Mouse (Mus musculus) common myeloid progenitor, adult 5-6 weeks (primary cell): ENCODE measurements around the gene Gm37240. TPM values are rescaled to one million over a fixed set of nuclear protein-coding genes. Genes with fewer than 3 reads are reported as not detected.

Experiments
- ATAC-seq: replicated peaks from 2 replicates; pipeline ENCODE4 v1.8.0; 2016; ENCODE audit warnings: low read depth, mild to moderate bottlenecking, moderate TSS enrichment, inconsistent platforms; ENCODE audit not compliant: poor library complexity, severe bottlenecking
- total RNA-seq: library from RNA; stranded (forward); fragments of 200-1000, 187-1606 nt; gene quantifications from 2 replicates; pipeline ENCODE4 v1.2.3, GENCODE M21; 2017

The Gm37240 gene
- total RNA-seq, 1 experiment from 2014 or later = not detected

DNA sequence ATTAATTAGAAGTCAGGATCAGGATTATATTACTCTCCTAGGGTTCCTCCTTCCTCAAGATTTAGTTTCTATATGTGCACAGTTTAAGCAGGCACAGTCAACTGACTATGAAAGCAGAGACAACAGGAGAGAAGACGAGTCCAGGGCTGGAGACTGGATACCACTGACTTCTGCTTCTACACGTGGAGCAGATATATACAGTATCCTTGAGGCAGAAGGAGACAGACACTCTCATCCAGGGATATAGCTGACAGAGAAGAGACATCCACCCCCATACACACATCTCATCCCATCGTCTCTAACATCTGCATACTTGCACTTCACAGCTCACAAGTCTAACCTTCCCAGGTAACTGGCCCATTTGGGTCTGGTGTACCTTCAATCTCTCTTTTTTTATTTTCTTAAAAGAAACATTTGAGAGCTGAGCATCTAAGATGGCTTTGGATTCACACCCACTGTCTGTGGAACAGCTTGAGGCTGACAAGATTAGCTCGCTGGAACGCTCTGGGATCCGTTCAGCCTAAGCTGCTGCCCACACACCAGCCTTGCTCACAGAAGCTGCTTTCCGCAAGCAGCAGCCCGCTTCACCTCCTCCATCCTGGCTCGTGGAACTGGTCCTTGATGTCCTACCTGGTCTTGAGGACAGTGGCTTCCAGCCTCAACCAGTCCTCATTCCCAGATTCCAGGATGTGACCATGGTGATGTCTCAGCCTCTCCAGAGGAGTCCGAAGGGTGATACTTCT is 421.9 kb downstream of the Gm37240 start:
- ATAC-seq = no peak

DNA sequence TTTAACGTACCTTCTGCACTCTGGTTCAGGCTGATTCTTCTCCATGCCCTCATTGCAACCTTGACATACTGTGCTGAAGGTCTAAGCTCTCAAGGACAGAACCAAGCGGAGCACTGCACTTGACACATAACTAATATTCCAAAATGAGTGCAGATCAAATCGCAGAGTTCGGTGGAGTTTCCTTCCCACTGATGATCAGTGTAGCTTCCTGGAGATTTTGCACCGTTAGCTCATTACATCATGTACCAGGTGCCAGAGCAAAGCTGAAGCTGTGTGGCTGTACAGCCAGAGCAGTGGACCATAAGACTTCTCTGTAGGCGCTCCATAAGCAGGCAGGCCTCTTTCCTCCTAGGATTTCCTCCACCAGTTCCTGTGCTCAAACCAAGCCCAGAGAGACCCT is 427.3 kb downstream of the Gm37240 start:
- no peak for ATAC-seq

DNA sequence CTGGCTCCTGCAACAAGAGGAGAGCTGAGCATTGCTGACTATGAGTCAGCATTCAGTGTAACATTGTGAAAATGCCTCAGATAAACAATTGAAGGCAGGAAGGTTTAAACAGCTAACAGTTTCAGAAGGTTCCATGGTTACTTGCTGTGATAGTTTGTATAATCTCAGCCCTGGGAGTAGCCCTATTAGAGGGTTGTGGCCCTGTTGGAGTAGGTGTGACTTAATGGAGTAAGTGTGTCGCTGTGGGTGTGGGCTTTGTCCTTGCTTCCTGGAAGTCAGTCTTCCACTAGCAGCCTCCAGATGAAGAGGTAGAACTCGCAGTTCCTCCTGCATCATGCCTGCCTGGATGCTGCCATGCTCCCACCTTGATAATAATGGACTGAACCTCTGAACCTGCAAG is 430.3 kb downstream of the Gm37240 start:
- no peak for ATAC-seq

DNA sequence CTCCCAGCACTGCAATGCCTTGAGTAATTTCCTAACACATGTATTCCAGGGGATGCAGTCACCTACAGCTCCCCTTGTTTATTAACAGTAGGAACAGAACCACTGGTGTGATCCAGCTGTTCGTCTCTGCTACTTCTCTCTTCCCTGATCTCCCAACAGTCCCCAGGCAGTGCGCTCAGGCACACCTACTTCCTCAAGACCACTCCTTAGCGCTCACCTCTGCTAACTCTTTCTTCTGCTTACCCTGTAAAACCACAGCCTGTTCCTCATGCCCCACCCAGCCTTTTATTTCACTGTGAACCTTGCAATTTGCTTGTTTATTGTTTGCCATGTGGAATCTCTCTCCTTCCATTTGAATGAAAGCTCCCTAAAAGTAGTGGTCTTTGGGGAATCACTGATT is 431.9 kb downstream of the Gm37240 start:
- ATAC-seq = no peak

DNA sequence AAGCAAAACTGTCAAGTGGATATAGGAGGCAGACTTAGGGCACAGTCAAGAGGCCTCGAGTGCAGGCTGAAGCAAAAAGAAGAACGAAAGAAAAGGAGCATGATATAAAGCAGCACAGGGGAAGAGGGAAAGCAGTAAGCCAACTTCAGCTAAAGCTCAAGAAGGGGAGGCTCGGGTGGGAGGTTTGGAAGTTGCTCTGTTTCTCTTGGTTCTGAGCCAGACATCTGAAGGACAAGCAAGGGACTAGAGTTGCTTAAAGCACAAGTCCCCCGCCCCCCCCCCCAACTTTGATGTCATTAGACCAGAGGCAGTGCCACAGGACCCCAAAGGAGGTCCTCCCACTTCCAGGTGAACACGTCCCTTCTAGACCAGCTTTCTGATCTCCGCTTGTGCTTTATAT is 433.3 kb downstream of the Gm37240 start:
- no peak for ATAC-seq

DNA sequence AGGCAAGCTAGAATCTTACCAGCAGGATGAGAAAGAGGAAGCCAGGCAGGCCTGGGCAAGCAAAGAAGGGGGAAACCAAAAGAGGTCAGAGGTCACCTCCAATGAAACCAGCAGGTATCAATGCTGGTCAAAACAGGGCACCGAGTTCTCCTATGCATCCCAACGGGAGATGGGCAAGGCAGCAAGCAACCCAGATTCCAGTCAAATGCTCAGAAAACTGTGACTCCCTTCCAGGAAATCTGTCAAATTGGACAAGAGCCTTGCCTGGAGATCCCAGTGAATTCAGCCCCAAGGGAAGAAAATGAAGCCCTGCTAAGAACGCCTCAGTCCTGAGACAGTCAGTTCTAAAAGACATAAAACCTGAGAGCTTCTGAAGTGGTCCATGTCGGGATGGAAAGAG is 437.9 kb downstream of the Gm37240 start:
- ATAC-seq = no peak

DNA sequence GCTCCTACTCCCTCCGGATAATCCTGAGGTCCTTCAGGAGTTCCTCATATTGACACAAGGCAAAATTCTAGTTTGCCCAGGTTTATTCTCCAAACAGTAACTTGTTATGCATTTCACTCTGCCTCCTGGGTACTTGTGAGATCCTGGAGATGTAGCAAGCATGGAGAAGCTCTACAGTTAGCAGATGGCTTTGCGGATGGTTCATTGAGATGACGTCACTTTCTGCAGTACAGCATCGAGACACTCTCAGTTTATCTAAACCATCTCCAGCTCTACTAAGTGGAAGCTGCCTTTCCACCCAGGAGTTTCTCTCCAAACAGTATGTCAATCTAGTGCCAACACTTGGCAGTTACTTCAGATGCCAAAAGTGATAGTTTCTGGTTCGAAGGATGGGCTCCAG is 444.5 kb downstream of the Gm37240 start:
- ATAC-seq = no peak

DNA sequence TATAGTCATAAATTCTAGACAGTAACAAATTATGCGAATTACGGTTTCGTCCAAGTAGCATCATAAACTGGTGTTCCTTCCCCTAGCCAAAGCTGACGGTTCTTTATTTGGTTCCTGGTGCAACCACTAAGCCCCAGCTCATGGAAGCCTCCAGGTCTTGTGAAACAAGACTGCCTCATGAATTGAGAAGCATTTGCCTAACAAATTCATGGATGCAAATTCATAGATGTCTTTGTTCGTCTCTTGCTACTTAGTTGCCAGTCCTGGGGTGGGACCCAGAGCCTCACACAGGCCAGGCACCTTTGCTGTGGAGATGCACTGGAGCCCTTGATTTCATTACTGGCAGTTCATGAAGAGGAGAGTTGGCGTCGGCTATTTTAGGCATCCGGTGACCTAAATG is 445.1 kb downstream of the Gm37240 start:
- no peak for ATAC-seq

DNA sequence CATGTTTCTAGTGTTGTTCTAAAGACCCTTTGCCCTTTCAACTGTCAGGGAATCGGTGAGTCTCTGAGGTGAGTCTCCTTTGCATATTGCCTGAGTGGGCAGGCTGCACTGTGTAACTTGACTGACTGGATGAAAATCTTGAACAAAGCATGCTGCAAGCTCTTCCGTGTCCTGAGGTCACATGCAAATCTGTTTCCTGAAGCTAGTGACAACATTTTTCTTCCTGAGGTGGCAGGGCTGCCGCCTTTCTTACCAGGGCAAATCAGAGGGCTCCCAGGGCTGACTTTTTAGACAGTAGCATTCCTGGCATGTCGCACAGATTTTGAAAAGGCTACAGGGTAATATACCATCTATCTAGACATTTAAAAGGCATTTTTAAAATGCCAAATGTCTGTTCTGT is 451.9 kb downstream of the Gm37240 start:
- no peak for ATAC-seq

DNA sequence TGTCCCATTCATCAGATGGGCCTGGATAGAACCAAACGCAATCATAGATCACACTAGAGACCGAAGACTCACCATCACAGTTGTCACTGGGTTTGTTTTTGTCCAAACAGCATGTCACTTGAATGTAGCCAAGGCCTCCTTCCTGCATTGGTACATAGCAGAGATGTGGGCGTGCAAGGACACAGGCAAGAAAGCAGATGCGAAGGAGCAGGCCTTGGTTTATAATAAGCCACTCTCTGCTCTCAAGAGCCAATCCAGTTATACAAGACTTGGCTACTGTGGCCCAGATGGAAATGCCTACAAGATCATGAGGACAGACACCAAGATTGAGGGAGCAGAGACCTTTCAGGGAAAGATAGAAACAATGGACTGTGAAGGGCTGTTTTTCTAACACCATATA is 456.1 kb downstream of the Gm37240 start:
- ATAC-seq = no peak

DNA sequence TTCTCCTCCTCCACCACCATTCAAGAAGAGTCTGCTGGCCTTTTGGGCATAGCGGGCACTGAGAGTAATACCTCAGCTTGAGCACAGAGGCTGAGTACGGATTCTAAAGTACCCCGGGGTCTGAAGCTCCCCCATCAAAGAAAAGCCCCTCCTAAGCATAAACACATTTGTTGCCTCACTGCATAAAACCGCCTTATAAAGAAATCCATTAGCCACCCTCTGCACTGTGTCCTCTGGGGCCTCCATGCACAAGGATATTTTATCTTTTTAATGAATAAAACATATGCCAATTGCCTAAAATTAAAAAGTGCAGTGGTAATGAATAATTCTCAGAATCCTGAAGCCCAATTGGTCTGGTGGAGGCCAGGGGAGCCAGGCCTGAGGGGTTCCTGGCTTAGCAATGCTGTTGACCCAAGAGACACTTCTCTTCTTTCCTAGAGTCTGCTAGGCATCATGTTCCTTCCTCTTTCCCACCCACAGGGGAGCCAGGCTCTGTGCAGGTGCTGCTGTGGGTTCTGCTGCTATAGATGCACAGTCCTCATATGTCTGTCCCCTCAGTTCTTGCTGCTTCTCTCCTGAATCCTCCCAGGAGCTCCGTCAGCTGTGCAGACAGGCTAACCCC is 463.8 kb downstream of the Gm37240 start:
- no peak for ATAC-seq

DNA sequence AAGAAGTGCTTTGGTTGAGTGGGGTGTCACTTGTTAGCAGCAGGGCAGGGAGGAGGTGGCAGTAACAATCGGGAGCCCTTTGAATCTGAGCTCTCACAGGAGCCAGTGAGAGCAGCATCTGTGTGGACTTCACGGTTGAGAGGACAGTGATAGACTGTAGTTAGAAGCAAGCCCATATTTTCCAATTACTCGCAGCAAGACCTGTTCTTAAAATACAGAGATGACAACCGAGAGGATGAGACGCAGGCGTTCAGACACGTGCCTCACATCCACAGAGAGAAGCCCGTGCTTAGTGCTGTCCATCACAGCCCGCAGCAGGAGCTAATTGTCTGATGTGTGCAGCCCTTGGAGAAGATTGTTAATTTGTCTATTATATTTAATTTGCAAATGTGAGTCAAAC is 465.9 kb downstream of the Gm37240 start:
- no peak for ATAC-seq

DNA sequence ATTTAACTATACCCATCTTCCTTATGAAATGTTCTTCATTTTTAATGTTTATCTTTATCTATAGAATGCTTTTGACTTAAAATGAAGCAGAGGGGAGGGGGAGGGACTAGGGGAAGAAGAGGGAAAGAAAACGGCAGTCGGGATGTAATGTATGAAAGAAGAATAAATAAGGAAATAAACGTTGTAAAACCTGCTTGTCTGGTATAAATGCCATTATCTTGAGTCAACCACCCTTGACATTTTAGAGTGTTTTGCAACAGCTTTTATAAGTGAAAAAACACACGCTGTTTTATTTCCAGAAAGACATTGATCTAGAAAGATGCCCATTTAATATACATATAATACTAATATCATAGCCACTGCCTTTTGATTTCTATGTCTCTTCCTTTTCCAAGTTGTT is 469.7 kb downstream of the Gm37240 start:
- no peak for ATAC-seq

DNA sequence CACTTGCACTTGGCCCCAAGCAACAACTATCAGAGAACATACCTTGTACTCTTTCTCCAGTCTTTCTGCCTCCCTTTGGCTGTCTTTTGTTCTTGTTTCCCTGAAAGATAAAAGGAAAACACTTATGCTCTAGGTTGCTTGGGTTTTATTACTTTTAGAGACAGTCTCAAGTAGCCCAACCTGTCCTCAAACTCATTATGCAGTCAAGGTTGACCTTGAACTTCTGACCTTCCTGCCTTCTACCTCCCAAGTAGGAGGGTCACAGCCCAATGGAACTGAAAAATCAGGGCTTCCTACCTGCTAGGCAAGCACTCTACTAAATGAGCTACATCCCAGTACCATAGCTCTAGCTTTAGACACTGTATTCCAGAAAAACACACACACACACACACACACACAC is 488.5 kb downstream of the Gm37240 start:
- ATAC-seq = no peak

DNA sequence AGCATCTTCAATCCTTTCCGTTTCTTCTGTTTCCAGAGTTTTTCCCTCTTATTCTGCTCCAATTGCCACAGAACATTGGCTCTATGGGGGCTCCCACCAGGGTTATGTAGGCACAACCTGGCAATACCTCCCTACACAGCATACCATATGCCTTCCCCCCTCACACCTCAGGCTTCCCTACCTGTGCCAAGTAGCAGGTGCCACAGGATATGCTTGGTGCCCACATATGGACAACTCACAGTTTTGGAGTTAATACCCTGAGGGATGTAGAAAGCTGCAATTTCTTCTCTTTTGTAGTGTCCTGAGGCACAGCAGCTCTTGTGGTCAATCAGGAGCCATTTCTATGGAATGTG is 488.9 kb downstream of the Gm37240 start:
- ATAC-seq = no peak

DNA sequence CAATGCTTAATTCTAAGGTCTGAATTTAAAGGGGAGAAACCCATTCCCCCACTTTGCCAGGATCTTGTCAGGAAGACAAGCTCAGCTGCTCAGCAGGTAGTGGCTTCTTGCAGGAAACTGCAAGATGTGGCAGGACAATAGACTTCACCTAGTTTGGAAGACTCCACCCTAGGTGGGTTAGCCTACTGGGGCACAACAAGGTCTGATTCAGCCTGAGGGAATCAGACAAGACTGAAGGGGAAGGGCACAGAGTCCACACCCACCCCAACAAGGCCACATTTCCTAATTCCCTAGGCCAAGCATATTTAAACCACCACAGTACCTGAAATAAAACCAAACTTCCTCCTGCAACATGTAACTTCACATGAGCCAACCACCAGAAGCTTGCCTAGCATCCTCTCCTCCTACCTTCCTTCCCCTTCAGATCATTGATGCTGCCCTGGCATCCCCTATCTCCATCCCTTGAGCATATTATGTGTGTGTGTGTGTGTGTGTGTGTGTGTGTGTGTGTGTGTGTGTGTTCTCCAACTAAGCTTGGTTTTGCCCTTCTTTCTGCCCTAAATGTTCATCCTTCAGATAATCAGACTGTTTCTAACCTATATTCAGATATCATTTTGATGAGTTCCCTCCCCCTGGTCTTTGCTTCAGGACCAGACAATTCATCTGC is 489.4 kb downstream of the Gm37240 start:
- no peak for ATAC-seq

DNA sequence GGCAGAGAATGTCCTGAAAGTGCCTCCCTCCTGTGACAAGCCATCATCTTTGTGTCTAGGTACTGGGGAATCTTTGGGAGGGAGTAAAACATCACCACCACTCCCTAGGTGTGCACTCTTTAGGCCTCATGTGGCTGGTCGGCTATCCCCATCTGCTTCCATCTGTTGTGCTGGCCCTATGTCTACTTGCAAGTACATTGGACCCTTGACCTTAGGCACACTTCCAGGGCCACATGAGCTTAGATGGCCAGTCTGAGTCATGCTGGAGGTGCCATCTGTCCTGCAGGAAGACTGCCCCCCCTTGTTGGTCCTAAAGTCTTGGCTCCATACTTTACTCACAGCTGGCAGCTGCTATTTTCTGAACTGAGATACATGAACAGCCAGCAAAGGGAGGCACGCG is 493.9 kb downstream of the Gm37240 start:
- ATAC-seq = no peak

DNA sequence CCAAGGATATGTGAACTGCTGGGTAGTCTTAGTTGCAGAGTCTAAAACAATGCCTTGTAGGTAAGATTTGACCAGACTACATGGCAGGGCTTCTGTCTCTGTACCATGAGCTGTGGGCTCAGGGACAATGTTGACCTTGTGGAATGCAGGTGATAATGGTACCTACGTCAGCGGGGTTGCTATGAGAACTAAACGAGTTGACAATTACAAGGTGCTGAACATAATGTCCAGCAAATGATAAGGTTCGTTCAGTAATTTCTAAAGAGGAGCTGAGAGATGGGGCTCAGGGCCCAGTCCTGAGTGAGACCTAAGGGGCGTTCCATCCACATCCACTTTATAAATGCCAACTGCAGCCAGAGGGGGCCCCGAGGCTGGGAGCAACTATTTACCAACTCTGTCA is 495.6 kb downstream of the Gm37240 start:
- ATAC-seq = no peak

DNA sequence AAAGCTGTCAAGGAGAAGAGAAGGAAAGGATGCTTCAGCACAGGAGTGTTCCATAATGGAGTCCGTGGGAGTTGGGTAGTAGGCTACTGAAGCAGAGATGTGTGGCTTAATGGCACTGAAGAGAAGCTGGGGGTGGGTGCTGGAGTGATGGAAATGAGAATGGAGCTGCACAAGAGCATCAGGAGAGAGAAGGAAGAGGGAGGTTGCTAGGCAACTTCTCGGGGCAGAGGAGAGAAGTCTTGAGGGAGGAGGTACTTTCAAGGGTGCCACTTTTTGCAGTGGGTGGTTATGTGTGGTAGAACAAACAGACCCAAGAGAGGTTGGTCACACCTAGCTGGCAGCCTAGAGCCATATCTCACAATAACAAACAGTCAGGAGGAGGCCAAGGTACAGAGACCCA is 496.2 kb downstream of the Gm37240 start:
- no peak for ATAC-seq

DNA sequence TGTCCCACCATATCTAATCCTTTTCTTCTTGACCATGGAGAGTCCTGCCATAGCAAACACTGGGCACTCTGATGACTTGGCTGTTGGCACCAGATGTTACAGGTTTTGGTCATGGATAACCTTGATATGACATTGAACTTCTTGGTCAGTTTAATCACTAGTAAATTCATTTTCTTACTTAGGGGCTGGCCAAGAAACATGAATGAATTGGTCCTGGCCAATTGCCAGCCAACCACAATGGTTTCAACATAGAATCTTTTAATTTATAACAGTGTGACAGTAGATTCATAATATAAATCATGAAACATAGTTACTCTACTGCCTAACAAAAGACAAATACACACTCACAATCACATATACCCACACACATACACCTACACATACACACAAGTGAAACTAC is 501.9 kb downstream of the Gm37240 start:
- no peak for ATAC-seq

DNA sequence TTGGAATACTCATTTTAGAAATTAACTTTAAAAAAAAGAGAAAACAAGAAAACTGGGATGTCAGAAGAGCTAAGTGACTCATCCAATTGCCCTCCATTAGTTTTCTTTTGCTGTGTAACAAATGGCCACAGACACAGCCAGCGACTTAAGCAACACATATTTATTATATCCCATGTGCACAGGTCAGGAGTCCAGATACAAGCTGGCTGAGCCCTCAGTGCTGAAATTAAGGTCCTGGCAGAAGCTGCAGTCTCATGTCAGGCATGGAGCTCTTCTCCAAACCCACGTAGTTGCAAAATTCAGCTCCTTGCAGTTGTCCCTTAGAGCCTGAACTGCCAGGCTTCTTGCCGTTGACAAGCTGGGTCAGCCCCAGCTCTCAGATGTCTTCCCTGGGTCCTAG is 504.0 kb downstream of the Gm37240 start:
- ATAC-seq = no peak
